Mouse (Mus musculus): ENCODE results near the gene Irx4. TPM values are rescaled to one million over a fixed set of nuclear protein-coding genes. Genes with fewer than 3 reads are reported as not detected.

Gene Irx4
- 0.48 and 0.58 TPM in 2 replicates for total RNA-seq (2012; rRNA removed)

DNA sequence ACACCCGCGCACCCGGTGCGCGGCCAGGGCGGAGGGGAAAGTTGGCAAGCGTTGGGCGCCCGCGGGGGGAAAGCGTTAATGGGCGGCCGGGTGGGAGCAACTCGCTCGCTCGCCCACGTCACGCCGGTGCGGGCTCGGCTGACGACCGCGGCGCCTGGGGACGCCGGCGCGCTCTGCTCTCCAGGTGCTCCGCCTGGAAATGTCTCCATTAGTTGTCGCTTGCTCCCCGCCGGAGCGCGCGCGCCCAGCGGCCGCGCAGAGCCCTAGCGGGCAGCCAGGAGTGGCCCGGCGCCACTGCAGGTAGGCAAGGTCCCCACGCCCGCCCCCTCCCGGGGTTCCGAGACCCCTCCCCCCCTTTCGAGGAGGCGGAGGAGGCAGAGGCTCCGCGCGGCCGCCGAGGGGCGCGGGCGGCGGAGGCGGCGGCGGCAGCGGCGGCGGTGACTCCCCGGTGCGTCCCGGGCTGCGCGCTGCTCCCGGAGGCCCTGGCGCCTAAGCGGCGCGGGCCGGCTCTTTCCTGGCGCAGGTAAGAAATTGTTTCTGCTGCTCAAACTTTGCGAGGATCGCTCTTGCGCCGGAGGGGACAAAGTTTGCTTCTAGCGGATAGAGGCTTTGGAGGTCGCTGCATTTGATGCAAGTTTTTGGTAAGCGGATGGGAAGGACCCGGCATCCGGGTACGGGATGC lies at the start of gene Irx4:
TSS of gene Irx4 (plus strand) at position 126 of the 682 bp plus-strand sequence.
- no peak within 1 kb of the TSS for H3K27ac ChIP-seq (ENCODE audit: insufficient read depth, low read depth, low read length, poor library complexity, severe bottlenecking)
- in situ Hi-C loops (cut with MboI; ENCODE audit: low sequenced_read_pairs in 2 of 2, unreplicated experiment in 2 of 2) = loop anchor here (5.0 to 25.0 kb wide), 4 partner anchors 628 to 1298 kb away; partner anchors contain the start of genes Irx1 (in 2 of the 2) and Irx2 (in 1 of the 2)
- H3K4me3 ChIP-seq (ENCODE audit: insufficient read depth in 1 of 2, low read depth in 1 of 2, low read length in 2 of 2, poor library complexity in 1 of 2, severe bottlenecking in 1 of 2) = peak within 1 kb of the TSS; percentile 62 to 65
- TF ChIP-seq MAFK (IDR thresholded peaks at IDR 0.05; ENCODE audit: insufficient read depth, low read depth, low read length) = no peak
- no peak for TF ChIP-seq CHD2 (IDR thresholded peaks at IDR 0.05; ENCODE audit: low read depth, low read length)
- TF ChIP-seq HCFC1 (IDR thresholded peaks at IDR 0.05; ENCODE audit: borderline replicate concordance, insufficient read depth, low read length) = no peak
- TF ChIP-seq ZNF384 (IDR thresholded peaks at IDR 0.05; ENCODE audit: low read depth, low read length) = no peak
- TF ChIP-seq ZC3H11A (IDR thresholded peaks at IDR 0.05; ENCODE audit: borderline replicate concordance, low read depth, low read length) = no peak
- no peak for DNase-seq (ENCODE audit: low read depth, low spot score)
- H3K36me3 ChIP-seq (ENCODE audit: control insufficient read depth, insufficient read depth, low read length, poor library complexity, severe bottlenecking) = no peaks in the 10 kb centered on the region
- H3K9me3 ChIP-seq (ENCODE audit: control insufficient read depth, insufficient read depth, low read depth, low read length) = no peaks in the 10 kb centered on the region
- H3K4me1 ChIP-seq (ENCODE audit: control insufficient read depth in 2 of 2, insufficient read depth in 2 of 2, low read length in 2 of 2, poor library complexity in 1 of 2) = peaks cover 0 to 4% of the 10 kb centered on the region in 2 experiments; a peak in 1 of 4 replicates
- 0 out of 2 replicates have a peak within 1 kb of the TSS, but pooled peaks have one; percentile 33 for H3K9ac ChIP-seq (ENCODE audit: insufficient read depth, low read depth, low read length, poor library complexity, severe bottlenecking)

DNA sequence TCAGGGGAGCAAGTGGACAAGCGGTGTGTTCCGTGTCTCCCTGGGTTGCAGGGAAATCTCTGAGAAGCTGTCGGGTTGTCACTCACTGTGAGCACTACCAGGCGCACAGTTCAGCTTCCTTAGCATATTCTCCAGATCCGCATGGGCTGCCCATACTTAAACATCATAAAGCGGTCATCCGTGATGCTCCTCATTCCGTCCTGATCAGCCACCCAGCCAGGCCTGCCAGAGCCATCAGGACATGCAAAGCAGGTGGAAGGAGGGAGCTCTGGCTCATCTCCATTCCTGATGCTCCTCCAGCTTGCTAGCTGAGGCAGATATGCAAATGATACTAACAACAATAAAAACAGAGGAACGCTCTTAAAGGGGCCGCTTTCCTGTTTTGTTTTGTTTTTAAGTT lies 46.0 kb upstream of the Irx4 start:
- H3K9me3 ChIP-seq (ENCODE audit: control insufficient read depth, insufficient read depth, low read depth, low read length) = no peaks in the 10 kb centered on the region
- no peak for DNase-seq (ENCODE audit: low read depth, low spot score)
- no peak overlapping the region for H3K4me3 ChIP-seq (ENCODE audit: insufficient read depth in 1 of 2, low read depth in 1 of 2, low read length in 2 of 2, poor library complexity in 1 of 2, severe bottlenecking in 1 of 2)
- no peak for TF ChIP-seq HCFC1 (IDR thresholded peaks at IDR 0.05; ENCODE audit: borderline replicate concordance, insufficient read depth, low read length)
- no peak for TF ChIP-seq MAFK (IDR thresholded peaks at IDR 0.05; ENCODE audit: insufficient read depth, low read depth, low read length)
- TF ChIP-seq ZNF384 (IDR thresholded peaks at IDR 0.05; ENCODE audit: low read depth, low read length) = no peak
- TF ChIP-seq ZC3H11A (IDR thresholded peaks at IDR 0.05; ENCODE audit: borderline replicate concordance, low read depth, low read length) = no peak
- TF ChIP-seq CHD2 (IDR thresholded peaks at IDR 0.05; ENCODE audit: low read depth, low read length) = no peak
- H3K9ac ChIP-seq (ENCODE audit: insufficient read depth, low read depth, low read length, poor library complexity, severe bottlenecking) = no peak overlapping the region
- no peaks in the 10 kb centered on the region for H3K36me3 ChIP-seq (ENCODE audit: control insufficient read depth, insufficient read depth, low read length, poor library complexity, severe bottlenecking)
- no peaks in the 10 kb centered on the region for H3K4me1 ChIP-seq (ENCODE audit: control insufficient read depth in 2 of 2, insufficient read depth in 2 of 2, low read length in 2 of 2, poor library complexity in 1 of 2)
- no peak overlapping the region for H3K27ac ChIP-seq (ENCODE audit: insufficient read depth, low read depth, low read length, poor library complexity, severe bottlenecking)
- in situ Hi-C loops (cut with MboI; ENCODE audit: low sequenced_read_pairs in 2 of 2, unreplicated experiment in 2 of 2) = no loop called here

DNA sequence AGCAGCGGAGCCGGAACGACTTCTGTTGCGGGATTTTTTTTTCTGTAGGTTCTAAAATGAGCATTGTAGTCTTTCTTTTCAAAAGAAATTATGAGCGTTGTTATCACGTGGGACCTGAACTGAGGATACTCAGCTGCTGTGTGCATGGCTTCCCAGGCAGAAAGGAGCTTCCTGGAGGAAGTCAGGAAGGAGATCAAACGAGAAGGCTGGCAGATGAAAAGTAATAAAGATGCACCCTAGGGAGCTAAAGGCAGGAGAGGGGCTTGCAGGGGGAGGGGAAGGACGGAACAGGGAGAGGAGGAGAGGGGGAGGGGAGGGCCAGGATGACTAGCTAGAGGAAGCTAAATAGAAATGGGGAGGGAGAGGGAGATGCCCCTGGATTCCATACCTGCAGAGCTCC lies 23.8 kb upstream of the Irx4 start:
- no peak overlapping the region for H3K9ac ChIP-seq (ENCODE audit: insufficient read depth, low read depth, low read length, poor library complexity, severe bottlenecking)
- H3K9me3 ChIP-seq (ENCODE audit: control insufficient read depth, insufficient read depth, low read depth, low read length) = no peaks in the 10 kb centered on the region
- no peak overlapping the region for H3K4me3 ChIP-seq (ENCODE audit: insufficient read depth in 1 of 2, low read depth in 1 of 2, low read length in 2 of 2, poor library complexity in 1 of 2, severe bottlenecking in 1 of 2)
- TF ChIP-seq MAFK (IDR thresholded peaks at IDR 0.05; ENCODE audit: insufficient read depth, low read depth, low read length) (no peak), CHD2 (IDR thresholded peaks at IDR 0.05; ENCODE audit: low read depth, low read length) (no peak), ZC3H11A (IDR thresholded peaks at IDR 0.05; ENCODE audit: borderline replicate concordance, low read depth, low read length) (no peak), ZNF384 (IDR thresholded peaks at IDR 0.05; ENCODE audit: low read depth, low read length) (no peak), HCFC1 (IDR thresholded peaks at IDR 0.05; ENCODE audit: borderline replicate concordance, insufficient read depth, low read length) (no peak)
- no peak for DNase-seq (ENCODE audit: low read depth, low spot score)
- no peaks in the 10 kb centered on the region for H3K4me1 ChIP-seq (ENCODE audit: control insufficient read depth in 2 of 2, insufficient read depth in 2 of 2, low read length in 2 of 2, poor library complexity in 1 of 2)
- H3K36me3 ChIP-seq (ENCODE audit: control insufficient read depth, insufficient read depth, low read length, poor library complexity, severe bottlenecking) = no peaks in the 10 kb centered on the region
- H3K27ac ChIP-seq (ENCODE audit: insufficient read depth, low read depth, low read length, poor library complexity, severe bottlenecking) = no peak overlapping the region
- in situ Hi-C loops (cut with MboI; ENCODE audit: low sequenced_read_pairs in 2 of 2, unreplicated experiment in 2 of 2) = no loop called here

DNA sequence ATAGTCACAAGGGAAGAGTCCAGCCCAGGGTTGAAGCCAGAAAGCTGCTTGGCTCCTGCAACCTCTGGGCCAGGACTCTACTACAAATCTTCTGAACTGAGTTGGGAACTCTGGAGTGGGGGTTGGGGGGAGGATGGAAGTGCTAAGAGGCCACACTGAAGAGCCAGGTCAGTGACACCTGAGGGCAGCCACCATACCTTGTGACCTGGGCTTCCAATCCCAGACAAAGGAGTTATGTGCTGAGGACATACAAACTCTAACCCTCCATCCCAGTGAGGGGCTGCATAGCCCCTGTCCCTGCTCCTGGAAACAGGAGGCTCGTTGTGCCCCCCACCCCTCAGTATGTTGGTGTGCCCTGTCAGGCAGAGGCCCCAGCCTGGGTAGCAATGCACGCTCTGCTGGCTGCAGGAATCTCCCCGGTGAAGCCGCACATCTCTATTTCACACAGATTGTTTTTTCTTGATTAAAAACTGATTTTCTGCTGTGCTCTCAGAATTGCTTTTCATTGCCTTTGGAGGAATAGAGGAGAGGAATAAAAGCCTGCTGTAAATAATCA lies 21.0 kb upstream of the Irx4 start:
- TF ChIP-seq CHD2 (IDR thresholded peaks at IDR 0.05; ENCODE audit: low read depth, low read length) (no peak), HCFC1 (IDR thresholded peaks at IDR 0.05; ENCODE audit: borderline replicate concordance, insufficient read depth, low read length) (no peak), ZNF384 (IDR thresholded peaks at IDR 0.05; ENCODE audit: low read depth, low read length) (no peak), ZC3H11A (IDR thresholded peaks at IDR 0.05; ENCODE audit: borderline replicate concordance, low read depth, low read length) (no peak), MAFK (IDR thresholded peaks at IDR 0.05; ENCODE audit: insufficient read depth, low read depth, low read length) (no peak)
- Histone ChIP-seq H3K9ac (ENCODE audit: insufficient read depth, low read depth, low read length, poor library complexity, severe bottlenecking) (no peak overlapping the region), H3K27ac (ENCODE audit: insufficient read depth, low read depth, low read length, poor library complexity, severe bottlenecking) (no peak overlapping the region), H3K36me3 (ENCODE audit: control insufficient read depth, insufficient read depth, low read length, poor library complexity, severe bottlenecking) (no peaks in the 10 kb centered on the region), H3K4me1 (ENCODE audit: control insufficient read depth in 2 of 2, insufficient read depth in 2 of 2, low read length in 2 of 2, poor library complexity in 1 of 2) (no peaks in the 10 kb centered on the region), H3K9me3 (ENCODE audit: control insufficient read depth, insufficient read depth, low read depth, low read length) (no peaks in the 10 kb centered on the region), H3K4me3 (ENCODE audit: insufficient read depth in 1 of 2, low read depth in 1 of 2, low read length in 2 of 2, poor library complexity in 1 of 2, severe bottlenecking in 1 of 2) (no peak overlapping the region)
- in situ Hi-C loops (cut with MboI; ENCODE audit: low sequenced_read_pairs in 2 of 2, unreplicated experiment in 2 of 2) = no loop called here
- DNase-seq (ENCODE audit: low read depth, low spot score) = no peak

Measured in ES-E14 (cell line).